Mouse (Mus musculus) kidney, adult 9 months (tissue): Measurements from ENCODE around the gene Zmiz1.

Experiments
- DNase-seq: peaks from one replicate; pipeline ENCODE4 v3.0.0; 2022

Gene Zmiz1

GRCm38 (mm10) chr14:25456666-25457433, 2.1 kb upstream of the Zmiz1 start:
- DNase-seq: peak; percentile 49

- DNase-seq: peak; percentile 97
Observed at GRCm38 (mm10) chr14:25457434-25457957, 1.5 kb upstream of the Zmiz1 start.

- peak; percentile 55 for DNase-seq
Observed at GRCm38 (mm10) chr14:25458111-25459015, 622 bp upstream of the Zmiz1 start.

DNA sequence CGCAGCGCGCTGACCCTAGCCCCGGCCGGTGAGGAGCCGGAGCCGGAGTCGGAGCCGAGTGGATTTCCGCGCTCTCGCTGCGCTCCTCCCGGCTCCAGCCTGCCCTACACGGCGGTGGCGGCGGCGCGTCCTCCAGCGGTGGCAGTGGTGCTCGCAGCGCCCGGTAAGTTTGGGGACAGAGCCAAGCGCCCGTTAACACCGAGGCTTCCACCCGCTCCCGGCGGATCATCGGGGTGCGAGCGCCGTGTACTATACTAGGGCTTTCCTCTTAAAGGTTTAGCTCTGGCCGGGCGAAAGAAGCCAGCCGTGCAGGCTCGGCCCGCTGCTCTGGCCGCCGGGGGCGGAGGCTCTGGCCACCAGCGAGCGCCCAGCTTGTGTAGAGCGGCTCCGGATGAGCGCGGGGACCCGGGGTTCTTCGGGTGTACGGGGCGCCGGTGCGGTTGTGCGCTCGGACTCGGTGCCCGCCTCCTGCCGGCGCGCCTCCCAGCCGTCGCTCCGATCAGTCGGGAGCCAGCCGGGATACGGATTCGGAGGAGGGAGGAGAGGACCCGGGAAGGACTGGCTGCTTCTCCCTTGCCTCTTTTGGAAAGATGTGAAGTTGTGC, 511 bp downstream of the Zmiz1 start:
- DNase-seq: no peak

DNA sequence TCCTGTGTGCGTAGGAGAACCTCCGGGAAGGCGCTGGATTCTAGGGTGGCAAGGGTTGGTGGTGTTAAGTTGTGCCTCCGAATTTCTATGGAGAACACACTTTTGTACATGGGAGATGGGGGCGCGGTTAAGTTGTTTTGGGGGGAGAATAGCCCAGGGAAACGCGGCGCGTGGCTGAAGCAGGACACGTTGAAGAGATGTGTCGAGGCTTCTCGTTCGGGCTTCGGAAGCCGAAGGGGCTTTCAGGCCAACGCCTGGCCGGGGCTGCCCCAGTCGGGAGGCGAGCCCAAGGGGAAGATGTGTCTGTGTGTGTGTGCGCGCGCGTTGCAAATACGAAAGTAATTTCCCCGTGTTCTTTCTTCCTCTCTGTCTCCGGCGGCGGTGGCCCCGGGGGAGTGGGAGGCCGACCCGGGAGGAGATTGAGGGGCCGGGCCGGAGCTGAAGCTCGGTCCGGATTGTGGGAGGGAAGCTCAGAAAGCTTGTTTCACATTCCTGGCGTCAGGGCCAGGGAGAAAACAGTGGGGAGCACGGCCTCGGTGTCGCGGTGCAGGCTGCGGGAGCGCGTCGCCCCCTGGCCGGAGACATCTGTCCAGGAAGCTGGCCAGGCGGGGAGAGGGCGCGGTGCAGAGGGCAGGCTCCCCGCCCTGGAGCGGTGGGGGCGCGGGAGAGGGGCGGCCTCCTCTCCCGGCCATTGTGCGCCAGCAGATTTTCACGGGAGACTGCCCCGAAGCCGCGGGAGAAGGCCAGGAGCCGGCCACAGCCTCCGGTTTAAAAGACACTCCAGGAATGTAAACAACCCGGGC, 1.2 kb downstream of the Zmiz1 start:
- DNase-seq: peak; percentile 78

DNA sequence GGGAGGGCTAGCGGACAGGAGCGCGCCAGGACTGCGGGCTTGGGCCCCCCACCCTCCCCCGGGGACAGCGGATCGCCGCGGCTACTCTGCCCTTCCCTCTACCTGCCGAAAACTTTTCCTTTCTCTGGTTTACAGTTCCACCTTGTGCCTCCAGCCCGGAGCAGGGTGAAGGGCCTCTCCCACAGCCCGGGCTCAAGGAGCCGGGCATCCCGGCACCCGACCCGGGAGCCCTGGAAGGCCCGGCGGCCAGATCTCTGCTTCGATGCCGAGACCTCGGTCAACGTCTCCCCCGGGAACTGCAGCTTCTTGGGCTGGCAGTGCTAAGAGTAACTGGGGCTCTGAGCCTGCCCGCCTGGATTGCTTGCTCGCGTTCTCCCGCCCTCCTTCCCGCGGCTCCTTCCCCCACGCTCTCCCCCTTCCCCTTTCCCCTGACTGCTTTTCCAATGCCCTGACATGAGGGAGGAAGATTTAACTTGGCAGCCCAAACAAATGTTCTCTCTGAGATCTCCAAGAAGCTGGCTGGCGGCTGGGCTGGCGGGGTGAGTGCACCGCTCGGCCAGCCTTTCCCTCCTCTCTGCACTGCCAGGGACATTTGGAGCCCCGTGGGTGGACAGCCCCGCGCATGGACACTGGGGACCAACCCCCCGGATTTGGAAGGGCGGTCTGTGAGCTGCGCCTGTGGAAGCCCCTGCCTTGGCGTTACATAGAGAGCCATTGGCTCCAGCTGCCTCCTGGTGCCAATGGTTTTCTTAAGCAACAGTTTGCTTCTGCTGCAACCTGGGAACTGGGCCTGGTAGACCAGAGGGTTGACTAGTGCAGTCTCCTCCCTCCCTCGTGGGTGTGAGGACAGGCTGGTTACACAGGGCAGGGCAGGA, 2.1 kb downstream of the Zmiz1 start:
- DNase-seq: peak; percentile 93

DNA sequence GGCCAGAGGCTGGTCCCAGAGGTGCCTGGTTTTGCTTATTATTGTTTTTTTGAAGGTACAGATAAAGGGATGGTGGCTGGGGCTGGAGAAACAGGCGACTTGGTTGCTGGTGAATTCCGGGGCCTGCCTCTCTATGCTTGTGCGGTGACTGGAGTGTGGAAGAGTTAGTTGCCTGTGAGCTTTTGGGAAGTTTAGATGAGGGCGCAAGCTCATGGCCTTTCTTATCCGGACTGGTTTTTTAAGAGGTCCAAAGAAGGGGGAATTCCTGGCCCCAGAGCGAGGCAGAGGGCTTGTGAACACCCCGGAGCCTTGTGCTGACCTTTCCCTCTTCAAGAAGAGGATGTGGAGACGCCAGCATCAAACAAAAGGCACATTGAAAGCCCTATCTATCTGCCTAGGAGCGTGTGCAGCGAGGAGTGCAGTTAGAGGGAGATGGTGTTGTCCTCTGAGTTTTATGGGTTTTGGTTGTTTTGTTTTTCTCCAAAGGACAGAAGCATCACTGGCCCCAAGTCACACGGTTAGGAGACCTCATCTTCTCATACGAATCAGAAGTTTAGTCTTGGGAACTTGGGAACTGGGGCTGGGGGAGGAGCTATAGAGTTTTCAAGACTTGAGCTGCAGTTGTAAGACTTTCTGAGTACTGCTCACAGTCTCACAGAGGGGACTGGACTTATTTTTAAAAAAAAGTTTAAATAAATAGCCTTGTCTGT, 2.8 kb downstream of the Zmiz1 start:
- peak; percentile 44 for DNase-seq

DNA sequence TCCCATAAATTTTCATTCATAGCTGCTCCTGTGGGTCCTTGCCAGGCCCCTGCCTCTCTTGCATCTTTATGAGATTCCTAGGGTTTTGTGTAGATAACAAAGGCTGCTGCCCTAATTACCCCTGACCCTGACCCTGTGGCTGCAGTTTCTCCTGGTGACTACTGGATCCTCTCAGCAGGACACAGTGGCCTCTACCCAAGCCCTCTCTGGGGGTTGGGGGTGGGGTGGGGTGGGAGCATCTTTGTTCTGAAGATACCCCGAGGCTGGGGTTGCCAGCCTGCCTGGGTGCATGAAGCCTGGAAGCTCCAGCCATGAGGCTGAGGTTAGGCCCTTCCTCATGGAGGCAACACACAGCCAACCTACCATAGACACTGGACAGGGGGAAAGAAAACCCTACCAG, 4.0 kb downstream of the Zmiz1 start:
- DNase-seq: peak; percentile 14

DNA sequence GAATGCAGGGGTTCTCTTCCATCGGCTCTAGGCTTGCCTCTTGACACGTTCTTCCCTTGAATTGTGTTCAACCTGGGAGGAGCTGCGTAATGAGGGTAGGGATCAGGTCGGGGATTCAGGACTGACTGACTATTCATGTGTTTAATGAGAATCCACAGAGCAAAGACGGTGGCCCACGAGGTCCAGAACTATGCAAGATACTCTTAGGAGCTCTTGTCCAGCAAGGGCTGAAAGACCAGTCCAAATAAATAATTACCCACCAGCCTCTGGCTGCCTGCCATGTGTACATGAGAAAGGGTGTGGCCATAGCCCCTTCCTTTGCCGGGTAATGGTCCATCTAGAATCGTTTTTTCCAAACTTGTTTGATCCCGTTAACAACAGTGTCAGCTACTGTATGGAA, 4.9 kb downstream of the Zmiz1 start:
- peak; percentile 96 for DNase-seq

GRCm38 (mm10) chr14:25464611-25465307, 5.8 kb downstream of the Zmiz1 start:
- peak; percentile 37 for DNase-seq

DNA sequence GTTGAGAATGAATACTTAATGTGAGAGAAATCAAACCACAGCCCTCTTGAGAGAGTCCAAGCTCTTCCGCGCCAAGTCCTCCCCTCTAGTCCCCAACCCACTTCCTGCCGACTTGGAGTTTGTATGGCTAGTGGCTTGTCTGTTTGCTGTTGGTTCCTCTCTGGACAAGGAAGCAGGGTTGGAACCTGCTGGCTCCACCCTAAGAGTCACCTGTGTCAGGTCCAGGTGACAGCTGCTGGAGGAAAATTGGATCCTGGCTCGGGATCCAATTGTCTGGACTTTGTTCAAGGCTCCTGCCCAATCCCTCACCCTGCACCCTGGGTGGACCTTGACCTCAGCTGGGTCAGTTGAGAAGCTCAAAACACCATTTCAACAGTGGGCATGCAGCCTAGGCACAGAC, 7.4 kb downstream of the Zmiz1 start:
- DNase-seq: peak; percentile 92

DNA sequence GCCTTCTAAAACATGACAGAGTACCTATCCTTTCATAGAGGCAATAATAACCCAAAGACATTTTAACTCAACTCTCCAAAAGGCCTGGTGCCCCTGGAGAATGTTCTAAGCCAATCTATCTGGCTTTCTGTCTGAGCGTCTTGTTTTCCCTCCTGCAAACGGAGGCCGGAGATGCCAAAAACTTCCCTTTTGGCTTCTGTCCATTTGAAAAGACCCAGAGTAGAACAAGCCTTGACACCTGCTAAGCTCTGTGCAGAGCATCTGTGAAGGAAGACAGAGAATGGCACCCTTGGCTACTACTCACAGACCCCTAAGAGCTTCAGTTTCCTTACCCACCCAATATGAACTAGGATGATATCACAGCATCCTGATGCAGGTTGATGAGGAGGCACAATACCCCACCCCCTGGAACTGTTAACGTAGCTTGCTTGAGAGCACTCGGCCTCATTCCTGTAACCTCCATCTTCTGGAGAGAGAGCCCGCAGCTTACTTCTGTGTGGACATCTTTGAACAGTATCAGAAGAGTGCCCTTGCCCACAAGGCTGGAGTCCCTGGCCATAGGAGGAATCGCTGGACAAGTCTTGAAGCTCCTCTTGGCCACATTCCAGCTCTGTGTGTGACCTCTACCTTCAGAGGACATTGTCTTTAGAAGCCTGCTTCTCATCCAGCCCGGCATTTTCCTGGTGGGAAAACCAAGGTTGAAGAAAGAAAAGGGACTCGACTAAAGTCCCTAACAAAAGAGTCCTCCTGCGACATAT, 9.1 kb downstream of the Zmiz1 start:
- peak; percentile 43 for DNase-seq

DNA sequence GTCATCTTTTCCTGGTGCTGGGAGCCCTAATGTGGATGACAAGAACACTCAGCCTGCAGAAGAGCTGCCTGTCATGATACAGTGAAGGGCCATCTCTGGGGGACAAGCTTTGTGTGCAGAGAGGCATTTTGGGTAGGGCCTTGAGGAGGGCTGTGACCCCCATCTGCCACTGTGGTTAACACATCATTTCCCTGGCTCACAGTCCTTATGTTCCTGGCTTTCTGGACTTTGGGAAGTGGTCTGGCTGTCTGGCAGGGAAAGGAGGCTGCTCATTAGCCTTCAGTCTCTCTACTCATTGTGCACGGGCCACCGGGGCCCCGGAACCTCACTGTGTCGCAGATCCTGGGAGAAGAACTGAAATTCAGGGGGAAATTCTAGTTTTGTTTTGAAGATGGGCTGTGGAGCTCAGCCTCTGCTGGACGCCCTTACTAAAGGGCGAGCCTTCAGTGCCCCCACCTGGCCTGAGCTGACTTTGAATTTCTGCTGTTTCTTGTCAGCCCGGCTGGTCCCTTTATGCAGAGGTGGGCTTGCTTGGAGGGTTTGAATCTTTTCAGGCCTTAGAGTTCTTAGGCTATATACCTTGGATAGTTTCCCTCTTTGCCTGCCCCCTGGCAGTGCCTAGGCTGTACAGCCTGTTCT, 10.0 kb downstream of the Zmiz1 start:
- no peak for DNase-seq

DNA sequence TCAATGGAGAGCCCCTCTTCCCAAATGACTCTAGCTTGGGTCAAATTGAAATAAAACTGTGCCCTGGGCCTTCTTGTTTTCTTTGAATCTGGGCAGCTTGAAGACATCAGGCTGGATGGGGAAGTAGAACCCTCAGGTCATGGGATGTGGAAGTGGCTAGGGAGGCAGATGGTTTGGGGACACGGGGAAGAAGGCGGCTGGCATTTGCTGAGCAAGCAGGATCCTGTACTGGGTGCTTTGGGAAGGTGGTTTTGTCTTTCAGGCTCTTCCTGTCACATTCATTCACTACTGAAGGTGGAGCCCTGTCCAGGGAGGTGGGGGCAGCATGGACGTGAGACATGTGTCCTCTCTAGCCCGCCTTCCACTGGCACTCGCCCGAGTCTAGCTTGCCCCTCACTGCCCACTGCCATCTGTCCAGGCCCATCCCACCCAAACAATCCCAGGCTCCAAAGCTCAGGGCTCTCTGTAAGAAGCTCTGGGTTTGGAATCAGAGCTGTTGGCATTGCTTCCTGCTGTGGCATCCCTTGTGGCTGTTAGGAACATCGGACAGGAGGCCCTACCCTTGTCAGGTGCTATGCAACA, 11.3 kb downstream of the Zmiz1 start:
- DNase-seq: no peak

GRCm38 (mm10) chr14:25471035-25471434, 12.1 kb downstream of the Zmiz1 start:
- no peak for DNase-seq

DNA sequence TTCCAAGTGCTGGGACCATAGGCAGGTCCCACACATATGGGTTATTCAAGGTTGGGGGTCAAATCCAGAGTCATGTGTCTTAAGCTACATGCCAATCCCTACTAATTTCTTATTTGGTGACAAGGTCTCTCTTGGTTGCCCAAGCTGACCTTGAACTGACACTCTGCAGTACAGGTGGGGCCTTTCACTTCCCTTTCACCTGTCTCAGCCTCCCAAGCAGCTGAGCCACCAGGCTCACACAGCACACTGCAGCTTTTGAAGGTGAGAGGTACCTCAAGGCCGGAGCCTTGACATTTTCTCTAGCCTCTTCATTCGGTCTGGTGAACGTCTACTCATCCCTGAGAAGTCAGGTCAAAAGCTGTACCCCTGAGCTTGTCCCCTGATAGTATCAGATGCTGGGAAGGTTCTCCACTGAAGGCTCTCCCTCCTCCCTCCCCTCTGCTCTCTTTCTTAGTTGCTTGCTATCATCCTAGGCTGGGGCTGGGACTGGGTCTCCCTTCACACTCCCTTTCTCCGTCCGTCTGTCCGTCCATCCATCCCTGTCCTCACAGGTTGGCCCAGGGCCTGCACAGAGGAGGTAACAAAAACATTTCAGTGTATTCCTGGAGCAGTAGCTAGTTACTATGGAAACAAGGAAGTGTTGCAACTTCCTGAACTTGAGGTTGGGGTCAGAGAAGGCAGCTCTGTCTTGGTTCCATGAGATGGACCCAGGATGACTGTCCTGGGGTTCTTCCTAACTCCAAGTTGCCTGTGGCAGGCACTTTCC, 13.3 kb downstream of the Zmiz1 start:
- peak; percentile 73 for DNase-seq

- DNase-seq: peak; percentile 82
Observed at GRCm38 (mm10) chr14:25472981-25473649, 14.1 kb downstream of the Zmiz1 start.
